Comparison of ENCODE assay signal across 8 mouse cellular contexts in the genomic region with DNA sequence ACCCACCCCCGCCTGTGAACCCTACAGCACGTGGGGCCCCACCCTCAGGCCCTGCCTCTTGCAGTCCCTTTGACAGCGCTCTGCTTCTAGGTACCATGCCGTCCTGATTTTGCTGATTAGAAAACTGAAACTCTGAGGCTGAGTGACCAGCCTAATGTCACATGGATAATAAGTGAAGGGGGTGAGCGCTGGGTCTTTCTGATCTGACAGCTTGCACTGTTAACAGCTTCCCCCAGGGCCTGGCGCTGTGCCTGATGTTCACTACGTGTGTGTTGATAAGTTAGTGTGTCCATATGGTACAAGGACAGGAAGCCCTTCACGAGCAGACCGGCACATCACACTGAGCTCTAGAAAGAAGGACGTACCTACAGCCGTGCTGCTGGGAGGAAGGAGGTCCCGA.
DNase-seq lines count a peak whose midpoint lies in the region; ATAC-seq lines count a peak whose summit lies in the region.

No protein-coding gene starts in this region.

- 47% methylated on average over 12 of the region's 12 CpGs for WGBS in hindbrain, embryonic 13.5 days
- 69% methylated on average over 11 of the region's 12 CpGs for WGBS in hindbrain, embryonic 11.5 days

- peak; percentile 51 for ATAC-seq in hindbrain, embryonic 13.5 days (ENCODE audit: low FRiP score)
- ATAC-seq in hindbrain, embryonic 11.5 days (ENCODE audit: low FRiP score), result no peak

- H3K4me3 ChIP-seq in hindbrain, embryonic 13.5 days, result no peak overlapping the region
- H3K4me3 ChIP-seq in hindbrain, embryonic 11.5 days (ENCODE audit: low read depth, low read length), result no peak overlapping the region

- peaks cover 33% of the 10 kb centered on the region for H3K4me1 ChIP-seq in hindbrain, embryonic 13.5 days (replicated peaks)
- no peaks in the 10 kb centered on the region for H3K4me1 ChIP-seq in hindbrain, embryonic 11.5 days (replicated peaks; ENCODE audit: control insufficient read depth, insufficient read depth, low read length)

- no peaks in the 10 kb centered on the region for H3K36me3 ChIP-seq in hindbrain, embryonic 13.5 days
- H3K36me3 ChIP-seq in hindbrain, embryonic 11.5 days (ENCODE audit: control insufficient read depth, insufficient read depth, low read length), result no peaks in the 10 kb centered on the region

- no peaks in the 10 kb centered on the region for H3K9me3 ChIP-seq in hindbrain, embryonic 13.5 days
- no peaks in the 10 kb centered on the region for H3K9me3 ChIP-seq in hindbrain, embryonic 11.5 days (ENCODE audit: control insufficient read depth, low read length)

- H3K4me2 ChIP-seq in hindbrain, embryonic 13.5 days, result no peak overlapping the region
- H3K4me2 ChIP-seq in hindbrain, embryonic 11.5 days (replicated peaks; ENCODE audit: low read depth, low read length), result no peak overlapping the region

- no peak overlapping the region for H3K9ac ChIP-seq in hindbrain, embryonic 13.5 days
- no peak overlapping the region for H3K9ac ChIP-seq in hindbrain, embryonic 11.5 days (ENCODE audit: low read depth, low read length)

- no peaks in the 10 kb centered on the region for H3K27me3 ChIP-seq in hindbrain, embryonic 13.5 days
- H3K27me3 ChIP-seq in hindbrain, embryonic 11.5 days (ENCODE audit: control insufficient read depth, insufficient read depth, low read length), result no peaks in the 10 kb centered on the region

- H3K27ac ChIP-seq in hindbrain, embryonic 13.5 days, result no peak overlapping the region
- no peak overlapping the region for H3K27ac ChIP-seq in hindbrain, embryonic 11.5 days (ENCODE audit: low read depth, low read length)

- DNase-seq in hindbrain, embryonic 11.5 days (ENCODE audit: low spot score), result no peak
- DNase-seq in right cerebral cortex, postnatal 10 days (ENCODE audit: low spot score in 2 of 2), result peak; percentile 57 to 65
- DNase-seq in right cerebral cortex, postnatal 25 days, result no peak
- peak; percentile 54 to 63 for DNase-seq in cerebellum, postnatal 36 days
- DNase-seq in lung, postnatal 4 days, result peak; percentile 16 to 56
- DNase-seq in adrenal gland, adult (ENCODE audit: inconsistent age in 2 of 2, low spot score in 1 of 2), result no peak
- DNase-seq in layer of hippocampus, postnatal 14 days (ENCODE audit: low spot score in 2 of 2), result no peak

Comparison
In these comparisons a context has a peak if more than half of its experiments do, and no peak if none do; other contexts are left out.
1. DNase-seq: peak in right cerebral cortex, postnatal 10 days (2 of 2), cerebellum, postnatal 36 days (2 of 2) and lung, postnatal 4 days (2 of 2); none in hindbrain, embryonic 11.5 days (single experiment), right cerebral cortex, postnatal 25 days (single experiment), adrenal gland, adult (0 of 2) and layer of hippocampus, postnatal 14 days (0 of 2).